Mouse (Mus musculus): ENCODE results near the gene Phf11a. TPM values are rescaled to one million over a fixed set of nuclear protein-coding genes. Genes with fewer than 3 reads are reported as not detected.
"Not testable (repeated sequence)": the region's sequence is repeated elsewhere in the genome, so short reads cannot be mapped to it uniquely, and the experiment has no call there.

Phf11a gene
- polyA plus RNA-seq (2015; fragmentation: Nextera tagmentation; extraction: Ambion mirVana): not detected in 2 replicates

- H3K4me2 ChIP-seq (replicated peaks); H3K27ac ChIP-seq; H3K36me3 ChIP-seq; H3K9me3 ChIP-seq; H3K9ac ChIP-seq; H3K4me3 ChIP-seq; H3K27me3 ChIP-seq; H3K4me1 ChIP-seq; ATAC-seq (ENCODE audit: low FRiP score, low read depth): not testable (repeated sequence)
- 64% methylated on average over 1 of the region's 1 CpGs for WGBS
Observed at GRCm38 (mm10) chr14:59297391-59297790, at the start of gene Phf11a. Gene Phf11a (minus strand): TSS chr14:59297522.

- H3K27me3 ChIP-seq; H3K27ac ChIP-seq; H3K9me3 ChIP-seq; H3K4me3 ChIP-seq; ATAC-seq (ENCODE audit: low FRiP score, low read depth); H3K36me3 ChIP-seq; H3K4me2 ChIP-seq (replicated peaks); H3K9ac ChIP-seq; H3K4me1 ChIP-seq: not testable (repeated sequence)
- 74% methylated on average over 1 of the region's 1 CpGs for WGBS
Observed at GRCm38 (mm10) chr14:59341189-59341588, 43.9 kb upstream of the Phf11a start, which contains the start of gene Phf11b. Gene Phf11b (minus strand): TSS chr14:59341351.

- WGBS: 100% methylated on average over 1 of the region's 1 CpGs
- Histone ChIP-seq H3K9me3 (no peaks in the 10 kb centered on the region), H3K36me3 (no peaks in the 10 kb centered on the region), H3K27me3 (no peaks in the 10 kb centered on the region), H3K4me2 (replicated peaks) (no peak overlapping the region), H3K27ac (no peak overlapping the region), H3K4me1 (no peaks in the 10 kb centered on the region), H3K9ac (no peak overlapping the region), H3K4me3 (no peak overlapping the region)
- ATAC-seq (ENCODE audit: low FRiP score, low read depth): no peak
Observed at GRCm38 (mm10) chr14:59339541-59339940, 42.2 kb upstream of the Phf11a start.

GRCm38 (mm10) chr14:59336056-59336455 is 38.7 kb upstream of the Phf11a start:
- 88% methylated on average over 3 of the region's 3 CpGs for WGBS
- not testable (repeated sequence) for ATAC-seq (ENCODE audit: low FRiP score, low read depth); H3K9me3 ChIP-seq; H3K36me3 ChIP-seq; H3K4me3 ChIP-seq; H3K27ac ChIP-seq; H3K4me1 ChIP-seq; H3K4me2 ChIP-seq (replicated peaks); H3K9ac ChIP-seq; H3K27me3 ChIP-seq

- H3K27me3 ChIP-seq; H3K9ac ChIP-seq; H3K36me3 ChIP-seq; H3K9me3 ChIP-seq; H3K27ac ChIP-seq; H3K4me1 ChIP-seq; H3K4me3 ChIP-seq; ATAC-seq (ENCODE audit: low FRiP score, low read depth); H3K4me2 ChIP-seq (replicated peaks): not testable (repeated sequence)
- 51% methylated on average over 3 of the region's 3 CpGs for WGBS
Observed at GRCm38 (mm10) chr14:59330499-59330898, 33.2 kb upstream of the Phf11a start.

GRCm38 (mm10) chr14:59319970-59320369 is 22.6 kb upstream of the Phf11a start:
- H3K9ac ChIP-seq; H3K36me3 ChIP-seq; H3K9me3 ChIP-seq; ATAC-seq (ENCODE audit: low FRiP score, low read depth); H3K27ac ChIP-seq; H3K4me2 ChIP-seq (replicated peaks); H3K27me3 ChIP-seq; H3K4me3 ChIP-seq; H3K4me1 ChIP-seq: not testable (repeated sequence)
- 76% methylated on average over 6 of the region's 6 CpGs for WGBS

GRCm38 (mm10) chr14:59319036-59319435 is 21.7 kb upstream of the Phf11a start:
- H3K36me3 ChIP-seq; H3K4me2 ChIP-seq (replicated peaks); H3K9me3 ChIP-seq; H3K27me3 ChIP-seq; H3K4me1 ChIP-seq; H3K27ac ChIP-seq; H3K9ac ChIP-seq; ATAC-seq (ENCODE audit: low FRiP score, low read depth); H3K4me3 ChIP-seq: not testable (repeated sequence)
- 87% methylated on average over 3 of the region's 3 CpGs for WGBS

- H3K4me2 ChIP-seq (replicated peaks): not testable (repeated sequence)
Observed at GRCm38 (mm10) chr14:59291769-59292168, 5.6 kb downstream of the Phf11a start.

GRCm38 (mm10) chr14:59274961-59275360 is 22.4 kb downstream of the Phf11a start:
- not testable (repeated sequence) for H3K4me3 ChIP-seq; H3K4me2 ChIP-seq (replicated peaks); H3K27me3 ChIP-seq; H3K36me3 ChIP-seq; H3K9me3 ChIP-seq; H3K27ac ChIP-seq; H3K4me1 ChIP-seq; H3K9ac ChIP-seq; ATAC-seq (ENCODE audit: low FRiP score, low read depth)
- WGBS: 86% methylated on average over 4 of the region's 4 CpGs

More at GRCm38 (mm10) chr14:59291769-59292168, 5.6 kb downstream of the Phf11a start:
- not testable (repeated sequence) for H3K27ac ChIP-seq; H3K36me3 ChIP-seq; H3K4me1 ChIP-seq; H3K27me3 ChIP-seq; H3K9ac ChIP-seq; ATAC-seq (ENCODE audit: low FRiP score, low read depth); H3K4me3 ChIP-seq; H3K9me3 ChIP-seq

- Histone ChIP-seq H3K27ac (no peak within 1 kb of the TSS), H3K9me3 (no peaks in the 10 kb centered on the region), H3K4me3 (no peak within 1 kb of the TSS), H3K36me3 (no peaks in the 10 kb centered on the region), H3K4me2 (replicated peaks) (no peak within 1 kb of the TSS), H3K9ac (no peak within 1 kb of the TSS), H3K27me3 (no peaks in the 10 kb centered on the region), H3K4me1 (no peaks in the 10 kb centered on the region)
- WGBS: 73% methylated on average over 3 of the region's 3 CpGs
- ATAC-seq (ENCODE audit: low FRiP score, low read depth): no peak
Observed at GRCm38 (mm10) chr14:59260056-59260455, 37.3 kb downstream of the Phf11a start, which contains the start of gene Gm6904. Gene Gm6904 (minus strand): TSS chr14:59260216.

GRCm38 (mm10) chr14:59255861-59256260 is 41.5 kb downstream of the Phf11a start:
- H3K4me2 ChIP-seq (replicated peaks); H3K36me3 ChIP-seq; H3K4me1 ChIP-seq; H3K9ac ChIP-seq; H3K27me3 ChIP-seq; ATAC-seq (ENCODE audit: low FRiP score, low read depth); H3K27ac ChIP-seq; H3K9me3 ChIP-seq; H3K4me3 ChIP-seq: not testable (repeated sequence)
- 76% methylated on average over 1 of the region's 1 CpGs for WGBS

- H3K9me3 ChIP-seq; H3K27me3 ChIP-seq; ATAC-seq (ENCODE audit: low FRiP score, low read depth); H3K4me1 ChIP-seq; H3K36me3 ChIP-seq; H3K4me3 ChIP-seq; H3K9ac ChIP-seq; H3K27ac ChIP-seq; H3K4me2 ChIP-seq (replicated peaks): not testable (repeated sequence)
- WGBS: 59% methylated on average over 5 of the region's 5 CpGs
Observed at GRCm38 (mm10) chr14:59250350-59250749, 47.0 kb downstream of the Phf11a start.

GRCm38 (mm10) chr14:59233635-59234034 is 63.7 kb downstream of the Phf11a start:
- no peak overlapping the region for H3K9ac ChIP-seq
- WGBS: 95% methylated on average over 9 of the region's 9 CpGs
- H3K9me3 ChIP-seq: peaks cover 4% of the 10 kb centered on the region; the same call in 1 of the 2 replicates
- H3K4me1 ChIP-seq: no peaks in the 10 kb centered on the region
- no peak overlapping the region for H3K4me2 ChIP-seq (replicated peaks)
- no peaks in the 10 kb centered on the region for H3K27me3 ChIP-seq
- no peak overlapping the region for H3K27ac ChIP-seq
- no peak for ATAC-seq (ENCODE audit: low FRiP score, low read depth)
- no peak overlapping the region for H3K4me3 ChIP-seq
- H3K36me3 ChIP-seq: peaks cover 98% of the 10 kb centered on the region

Measured in limb, embryonic 13.5 days (tissue).